8 mouse cellular contexts compared by ENCODE assay signal in the genomic region with DNA sequence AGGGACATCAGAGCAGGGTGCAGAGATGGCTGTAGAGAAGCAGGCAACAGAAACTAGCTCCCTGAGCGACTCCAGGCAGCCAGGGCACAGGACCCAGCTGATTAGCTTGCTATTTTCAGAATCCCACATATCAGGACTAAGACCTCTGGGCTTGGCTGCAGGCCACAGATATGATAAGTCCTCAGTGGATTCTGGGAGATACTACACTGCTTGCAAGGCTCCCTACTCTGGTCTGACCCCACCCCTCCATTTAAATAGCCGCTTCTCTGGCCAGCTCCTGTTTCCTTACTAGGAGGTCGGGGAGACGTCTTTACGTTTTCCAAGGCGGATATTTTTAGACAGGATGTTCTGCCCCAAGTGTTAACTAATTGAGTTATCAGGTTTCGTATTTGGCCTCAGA.
DNase-seq lines count a peak whose midpoint lies in the region; ATAC-seq and TF ChIP-seq lines count a peak whose summit lies in the region.

No protein-coding gene starts in this region.

- H3K4me2 ChIP-seq in intestine, embryonic 16.5 days (ENCODE audit: low read depth, low read length): peak overlapping the region; percentile 34
- H3K4me2 ChIP-seq in neural tube, embryonic 15.5 days: no peak overlapping the region

- WGBS in intestine, embryonic 16.5 days: 28% methylated on average over 7 of the region's 7 CpGs
- 64% methylated on average over 7 of the region's 7 CpGs for WGBS in neural tube, embryonic 15.5 days

- peak overlapping the region; percentile 7; the same call in 1 of the 2 replicates for H3K27ac ChIP-seq in layer of hippocampus, adult 2 months
- H3K27ac ChIP-seq in intestine, embryonic 16.5 days (ENCODE audit: low read length): no peak overlapping the region
- H3K27ac ChIP-seq in neural tube, embryonic 15.5 days (replicated peaks): 0 out of 2 replicates have a peak overlapping the region, but pooled peaks have one; percentile 2

- H3K9ac ChIP-seq in intestine, embryonic 16.5 days (ENCODE audit: low read depth, low read length): no peak overlapping the region
- H3K9ac ChIP-seq in neural tube, embryonic 15.5 days (replicated peaks): no peak overlapping the region

- peaks cover 8% of the 10 kb centered on the region for H3K4me1 ChIP-seq in intestine, embryonic 16.5 days (ENCODE audit: control insufficient read depth, insufficient read depth, low read length)
- peaks cover 28% of the 10 kb centered on the region for H3K4me1 ChIP-seq in neural tube, embryonic 15.5 days

- ATAC-seq in intestine, embryonic 16.5 days: peak; percentile 65
- ATAC-seq in neural tube, embryonic 15.5 days (ENCODE audit: low FRiP score): no peak

- TF ChIP-seq CTCF in layer of hippocampus, adult 2 months (conservative IDR thresholded peaks at IDR 0.05): no peak

- DNase-seq in layer of hippocampus, adult 2 months (ENCODE audit: low spot score in 2 of 2): no peak
- no peak for DNase-seq in layer of hippocampus, adult 9-10 months (ENCODE audit: low spot score)
- DNase-seq in gastrocnemius, adult 8-10 months (ENCODE audit: low spot score in 2 of 2): peak; percentile 11 to 45
- DNase-seq in urinary bladder, postnatal 36 days (ENCODE audit: low spot score in 2 of 2): no peak
- no peak for DNase-seq in cerebellum, adult 11 months
- no peak for DNase-seq in right cerebral cortex, postnatal 4 days

- H3K9me3 ChIP-seq in intestine, embryonic 16.5 days (ENCODE audit: control insufficient read depth, low read length): no peaks in the 10 kb centered on the region
- H3K9me3 ChIP-seq in neural tube, embryonic 15.5 days (replicated peaks): no peaks in the 10 kb centered on the region

- no peaks in the 10 kb centered on the region for H3K36me3 ChIP-seq in intestine, embryonic 16.5 days (ENCODE audit: control insufficient read depth, insufficient read depth, low read length)
- H3K36me3 ChIP-seq in neural tube, embryonic 15.5 days: no peaks in the 10 kb centered on the region

- no peaks in the 10 kb centered on the region for H3K27me3 ChIP-seq in intestine, embryonic 16.5 days (replicated peaks; ENCODE audit: control insufficient read depth, insufficient read depth, low read length)
- no peaks in the 10 kb centered on the region for H3K27me3 ChIP-seq in neural tube, embryonic 15.5 days (replicated peaks)

- H3K4me3 ChIP-seq in layer of hippocampus, adult 2 months: no peak overlapping the region
- peak overlapping the region; percentile 1; the same call in 1 of the 2 replicates for H3K4me3 ChIP-seq in intestine, embryonic 16.5 days (ENCODE audit: low read length)
- H3K4me3 ChIP-seq in neural tube, embryonic 15.5 days (replicated peaks): no peak overlapping the region

Comparison
In these comparisons a context has a peak if more than half of its experiments do, and no peak if none do; other contexts are left out.
1. DNase-seq: peak in gastrocnemius, adult 8-10 months (2 of 2); none in layer of hippocampus, adult 2 months (0 of 2), layer of hippocampus, adult 9-10 months (single experiment), urinary bladder, postnatal 36 days (0 of 2), cerebellum, adult 11 months (single experiment) and right cerebral cortex, postnatal 4 days (single experiment).